Mouse (Mus musculus): ENCODE measurements around the gene Rapgef6.

- TF ChIP-seq EP300 (IDR thresholded peaks at IDR 0.05; ENCODE audit: insufficient read depth, low read depth, low read length) = no peak
- no peak for TF ChIP-seq CTCF (IDR thresholded peaks at IDR 0.05; ENCODE audit: low read depth, low read length)
- no peak for TF ChIP-seq POLR2A (IDR thresholded peaks at IDR 0.05; ENCODE audit: insufficient read depth, low read length)
Measured at GRCm38 (mm10) chr11:54728371-54728770, 205.7 kb downstream of the Rapgef6 start.

All from ES-Bruce4 (cell line).